Mouse (Mus musculus) midbrain, embryonic 10.5 days (tissue): ENCODE measurements around the gene Itpr1. TPM values are rescaled to one million over a fixed set of nuclear protein-coding genes. Genes with fewer than 3 reads are reported as not detected.

ENCODE experiments used
- DNase-seq: peaks from one replicate; pipeline ENCODE4 v3.0.0-alpha.2; 2017; ENCODE audit warnings: low spot score
- H3K27ac ChIP-seq: fragments of 300-500 bp; sonication (generic); replicated peaks from 2 replicates; pipeline ENCODE4 v1.5.1; 2016; ENCODE audit warnings: mild to moderate bottlenecking
- H3K27me3 ChIP-seq: fragments of 300-500 bp; sonication (generic); 2 replicates; pipeline ENCODE4 v1.6.1; 2016; ENCODE audit warnings: low read depth, mild to moderate bottlenecking; ENCODE audit not compliant: poor library complexity, severe bottlenecking
- H3K36me3 ChIP-seq: fragments of 300-500 bp; sonication (generic); 2 replicates; pipeline ENCODE4 v1.6.1; 2016; ENCODE audit warnings: mild to moderate bottlenecking, moderate library complexity
- H3K4me1 ChIP-seq: fragments of 300-500 bp; sonication (generic); 2 replicates; pipeline ENCODE4 v1.6.1; 2016
- H3K4me3 ChIP-seq: fragments of 300-500 bp; sonication (generic); 2 replicates; pipeline ENCODE4 v1.5.1; 2016; ENCODE audit warnings: mild to moderate bottlenecking, moderate library complexity
- H3K9me3 ChIP-seq: fragments of 300-500 bp; sonication (generic); replicated peaks from 2 replicates; pipeline ENCODE4 v1.6.1; 2016; ENCODE audit warnings: mild to moderate bottlenecking
- WGBS: fragments of 180-500 bp; shearing (Covaris S2); methylation state at CpG from one replicate; pipeline ENCODE4 v1.1.7; 2016; 5-methylcytosine and 5-hydroxymethylcytosine counted together
- polyA plus RNA-seq: library from polyadenylated mRNA; unstranded; fragments of >200 nt; fragmentation: Nextera tagmentation; extraction: Ambion mirVana; gene quantifications from 2 replicates; pipeline ENCODE4 v1.2.1, GENCODE M21; 2016

The Itpr1 gene
- polyA plus RNA-seq, 1 experiment from 2014 or later, result 7.2 TPM

- 56% methylated on average over 3 of the region's 3 CpGs for WGBS
- Histone ChIP-seq H3K27ac (no peak overlapping the region), H3K4me1 (peaks cover 34% of the 10 kb centered on the region), H3K4me3 (no peak overlapping the region), H3K27me3 (peaks cover 28% of the 10 kb centered on the region), H3K36me3 (no peaks in the 10 kb centered on the region), H3K9me3 (no peaks in the 10 kb centered on the region)
- no peak for DNase-seq
Measured at GRCm38 (mm10) chr6:108249918-108250225, 37.0 kb downstream of the Itpr1 start.

DNA sequence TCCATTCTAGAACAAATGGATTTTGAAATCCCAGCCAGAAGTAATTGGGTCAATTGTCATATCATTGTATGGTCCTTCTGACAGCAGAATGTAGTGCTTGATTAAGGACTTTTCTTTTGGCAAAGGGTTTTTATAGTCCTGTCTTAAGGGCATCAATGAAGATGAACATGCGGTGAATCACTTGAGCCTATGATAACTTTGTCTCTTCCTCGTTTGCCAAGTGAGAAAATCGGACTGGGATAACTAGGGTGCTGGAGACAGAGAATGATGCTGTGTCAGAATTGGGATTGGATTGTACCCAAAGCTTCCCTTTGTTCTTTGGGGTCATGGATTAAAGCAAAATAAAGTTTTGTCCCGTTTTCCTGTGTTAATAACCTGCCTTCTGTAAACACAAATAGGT, 37.5 kb downstream of the Itpr1 start:
- no peak overlapping the region for H3K27ac ChIP-seq
- WGBS, result 76% methylated on average over 4 of the region's 4 CpGs
- H3K36me3 ChIP-seq, result no peaks in the 10 kb centered on the region
- H3K27me3 ChIP-seq, result peaks cover 27% of the 10 kb centered on the region
- peaks cover 34% of the 10 kb centered on the region for H3K4me1 ChIP-seq
- DNase-seq, result no peak
- H3K4me3 ChIP-seq, result no peak overlapping the region
- no peaks in the 10 kb centered on the region for H3K9me3 ChIP-seq

DNA sequence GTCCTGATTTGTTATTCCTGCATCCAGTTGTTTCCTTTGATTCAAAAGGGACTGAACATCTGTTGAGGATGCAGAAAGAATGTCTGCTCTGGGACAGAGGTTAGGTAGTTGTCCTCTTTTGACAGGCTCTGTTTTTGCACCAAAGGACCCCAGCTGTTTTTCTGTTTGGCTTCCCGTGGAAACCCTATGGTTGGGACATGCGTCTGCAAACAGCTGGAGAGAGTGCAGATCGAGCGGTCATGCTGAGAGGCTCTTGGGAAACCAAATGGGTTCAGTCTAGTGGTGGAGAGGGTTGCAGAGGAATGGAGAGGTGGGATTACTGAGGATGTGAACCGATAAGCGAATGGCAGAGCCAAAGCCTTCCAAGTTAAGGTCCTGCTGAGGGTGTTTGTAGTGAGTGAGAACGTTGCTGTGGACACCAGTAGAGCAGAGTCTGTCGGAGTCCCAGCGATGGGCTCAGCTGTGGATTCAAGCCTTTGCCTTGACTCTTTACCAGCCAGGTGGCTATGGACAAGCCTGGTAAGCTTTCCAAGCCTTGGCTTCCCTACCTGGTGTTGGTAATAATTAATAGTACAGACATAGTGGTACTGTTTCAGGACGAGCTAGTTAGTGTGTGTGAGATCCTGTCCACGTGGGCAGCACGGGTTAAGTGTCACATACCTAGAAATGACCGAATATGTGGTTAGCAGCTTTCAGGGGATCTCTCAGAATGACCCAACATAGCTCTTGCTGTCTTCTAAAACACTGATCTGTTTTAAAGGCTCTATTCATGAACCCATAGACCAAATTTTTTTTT, 39.9 kb downstream of the Itpr1 start:
- Histone ChIP-seq H3K4me1 (peaks cover 33% of the 10 kb centered on the region), H3K9me3 (no peaks in the 10 kb centered on the region), H3K27me3 (peaks cover 4% of the 10 kb centered on the region), H3K4me3 (no peak overlapping the region), H3K27ac (no peak overlapping the region), H3K36me3 (no peaks in the 10 kb centered on the region)
- no peak for DNase-seq
- WGBS, result 79% methylated on average over 13 of the region's 13 CpGs

DNA sequence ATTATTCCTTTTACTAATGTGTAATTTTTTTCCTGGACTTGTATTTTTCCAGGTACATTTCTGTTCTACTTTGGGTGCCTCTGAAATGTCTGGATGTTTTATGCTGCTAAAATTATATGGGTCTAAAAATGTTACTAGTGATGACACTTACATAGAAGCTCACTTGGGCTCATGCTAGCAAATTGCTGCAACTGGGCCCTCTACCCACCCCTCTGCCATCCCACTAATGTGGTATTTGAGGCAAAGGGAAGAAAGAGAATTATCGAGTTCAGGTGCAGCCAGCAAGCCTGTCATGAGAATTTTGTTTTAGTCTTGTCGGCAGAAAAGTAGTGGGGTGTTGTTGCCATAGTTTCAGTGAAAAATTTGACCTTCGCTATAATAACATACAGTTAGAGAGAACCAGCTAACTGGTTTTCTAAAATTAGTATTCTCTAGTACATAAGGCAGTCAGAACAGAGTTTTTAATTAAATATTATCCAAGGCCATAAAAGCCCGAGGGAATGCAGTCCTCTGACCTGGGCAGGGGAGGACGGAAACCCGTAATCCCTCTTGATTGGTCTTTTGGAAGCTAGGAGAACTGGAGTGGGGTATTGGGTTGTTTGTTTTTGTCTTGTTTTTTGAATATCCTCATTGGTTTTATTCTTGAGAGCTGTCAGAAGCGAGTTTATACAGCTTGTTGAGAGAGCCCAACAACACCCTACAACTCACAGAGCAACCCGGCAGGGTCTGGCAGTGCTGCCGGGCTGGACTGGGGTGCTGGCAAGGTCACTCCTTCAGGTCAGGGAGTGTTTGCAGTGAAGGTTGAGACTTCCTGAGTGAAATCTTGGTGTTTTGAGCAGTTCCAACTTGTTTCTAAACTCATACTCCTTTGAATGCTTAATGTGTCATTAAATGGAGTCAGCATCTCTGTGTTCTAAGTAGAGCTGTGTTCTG, 41.5 kb downstream of the Itpr1 start:
- Histone ChIP-seq H3K4me3 (no peak overlapping the region), H3K9me3 (no peaks in the 10 kb centered on the region), H3K27me3 (no peaks in the 10 kb centered on the region; the same call in 1 of the 2 replicates), H3K27ac (no peak overlapping the region), H3K4me1 (peaks cover 30% of the 10 kb centered on the region), H3K36me3 (no peaks in the 10 kb centered on the region)
- no peak for DNase-seq
- 77% methylated on average over 9 of the region's 9 CpGs for WGBS

DNA sequence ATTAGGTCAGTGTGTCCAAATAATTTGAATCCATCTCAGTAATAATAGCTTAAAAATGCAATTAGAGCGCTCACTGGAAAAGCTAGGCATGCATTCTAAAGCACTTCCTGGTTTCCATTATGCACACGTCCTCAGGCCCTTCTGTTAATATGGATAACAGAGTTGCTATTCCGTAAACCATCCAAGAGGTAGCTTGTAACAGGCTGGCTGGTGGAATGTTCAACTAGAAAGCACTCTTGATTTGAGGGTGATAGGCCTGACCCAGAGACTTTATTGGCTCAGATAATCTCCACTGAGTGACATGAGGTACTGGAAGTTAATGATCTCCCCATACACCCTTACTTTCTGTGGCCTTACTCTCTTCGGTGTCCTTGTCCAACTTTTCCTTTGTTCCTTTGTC, 43.0 kb downstream of the Itpr1 start:
- H3K9me3 ChIP-seq, result no peaks in the 10 kb centered on the region
- no peaks in the 10 kb centered on the region for H3K27me3 ChIP-seq
- no peak for DNase-seq
- H3K4me1 ChIP-seq, result peaks cover 32% of the 10 kb centered on the region
- no peak overlapping the region for H3K4me3 ChIP-seq
- H3K27ac ChIP-seq, result no peak overlapping the region
- no peaks in the 10 kb centered on the region for H3K36me3 ChIP-seq
- WGBS, result 84% methylated on average over 4 of the region's 4 CpGs

GRCm38 (mm10) chr6:108257225-108257624, 44.3 kb downstream of the Itpr1 start:
- WGBS, result 70% methylated on average over 3 of the region's 3 CpGs
- H3K4me1 ChIP-seq, result peaks cover 32% of the 10 kb centered on the region
- H3K27me3 ChIP-seq, result no peaks in the 10 kb centered on the region
- no peaks in the 10 kb centered on the region for H3K9me3 ChIP-seq
- H3K36me3 ChIP-seq, result no peaks in the 10 kb centered on the region
- DNase-seq, result no peak
- no peak overlapping the region for H3K27ac ChIP-seq
- no peak overlapping the region for H3K4me3 ChIP-seq

- no peaks in the 10 kb centered on the region for H3K27me3 ChIP-seq
- WGBS, result 37% methylated on average over 2 of the region's 2 CpGs
- H3K4me1 ChIP-seq, result peaks cover 32% of the 10 kb centered on the region
- H3K36me3 ChIP-seq, result no peaks in the 10 kb centered on the region
- H3K27ac ChIP-seq, result no peak overlapping the region
- H3K4me3 ChIP-seq, result no peak overlapping the region
- no peaks in the 10 kb centered on the region for H3K9me3 ChIP-seq
- DNase-seq, result no peak
Measured at GRCm38 (mm10) chr6:108258631-108259030, 45.7 kb downstream of the Itpr1 start.

DNA sequence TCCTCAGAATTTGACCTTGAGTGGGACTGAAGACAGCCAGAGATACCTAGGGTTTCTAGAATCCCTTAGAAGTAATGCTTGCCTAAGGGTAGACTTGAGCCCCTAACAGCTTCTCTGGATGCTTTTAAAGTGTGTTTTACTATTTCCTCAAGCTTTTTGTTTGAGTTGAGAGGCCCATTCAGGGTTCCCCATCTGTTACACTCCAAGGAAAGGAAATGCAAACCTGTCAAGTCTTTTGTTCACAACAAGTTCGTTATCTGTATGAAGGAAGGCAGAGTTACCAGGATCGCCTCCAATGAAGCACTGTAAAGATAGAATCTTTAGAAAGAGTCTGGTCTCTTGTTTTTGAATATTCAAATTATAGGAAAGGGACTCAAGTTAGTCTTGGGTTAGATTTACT, 46.8 kb downstream of the Itpr1 start:
- Histone ChIP-seq H3K27ac (no peak overlapping the region), H3K27me3 (no peaks in the 10 kb centered on the region), H3K9me3 (no peaks in the 10 kb centered on the region), H3K36me3 (no peaks in the 10 kb centered on the region), H3K4me1 (peaks cover 29% of the 10 kb centered on the region), H3K4me3 (no peak overlapping the region)
- WGBS, result 33% methylated on average over 2 of the region's 2 CpGs
- DNase-seq, result no peak

GRCm38 (mm10) chr6:108261506-108261905, 48.6 kb downstream of the Itpr1 start:
- WGBS, result 92% methylated on average over 3 of the region's 3 CpGs
- H3K4me3 ChIP-seq, result no peak overlapping the region

DNA sequence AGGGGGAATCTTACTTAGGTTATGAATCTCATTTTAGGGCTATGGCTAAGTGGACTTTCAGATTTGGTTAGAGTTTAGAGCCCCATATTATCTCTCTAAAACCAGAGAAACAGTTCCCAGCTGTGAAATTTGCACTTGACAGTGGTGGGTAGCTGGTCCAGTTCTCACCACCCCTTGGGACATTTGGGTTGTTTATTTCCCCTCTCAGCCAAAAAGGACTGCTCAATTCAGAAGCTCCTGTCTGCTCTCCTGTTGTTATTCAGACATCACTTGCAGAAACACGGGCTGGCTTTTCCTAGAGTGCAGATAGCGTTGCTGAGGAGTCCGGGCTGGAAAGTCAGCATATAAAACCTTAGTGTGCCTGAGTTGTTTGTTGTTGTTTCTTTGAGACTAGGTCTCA, 51.3 kb downstream of the Itpr1 start:
- H3K9me3 ChIP-seq, result no peaks in the 10 kb centered on the region
- peaks cover 16% of the 10 kb centered on the region for H3K4me1 ChIP-seq
- H3K36me3 ChIP-seq, result no peaks in the 10 kb centered on the region
- no peak for DNase-seq
- no peak overlapping the region for H3K27ac ChIP-seq
- H3K4me3 ChIP-seq, result no peak overlapping the region
- no peaks in the 10 kb centered on the region for H3K27me3 ChIP-seq
- WGBS, result 91% methylated on average over 3 of the region's 3 CpGs

More at GRCm38 (mm10) chr6:108261506-108261905, 48.6 kb downstream of the Itpr1 start:
- DNase-seq, result no peak
- no peaks in the 10 kb centered on the region for H3K36me3 ChIP-seq
- H3K27me3 ChIP-seq, result no peaks in the 10 kb centered on the region
- H3K9me3 ChIP-seq, result no peaks in the 10 kb centered on the region
- H3K4me1 ChIP-seq, result peaks cover 27% of the 10 kb centered on the region
- no peak overlapping the region for H3K27ac ChIP-seq

DNA sequence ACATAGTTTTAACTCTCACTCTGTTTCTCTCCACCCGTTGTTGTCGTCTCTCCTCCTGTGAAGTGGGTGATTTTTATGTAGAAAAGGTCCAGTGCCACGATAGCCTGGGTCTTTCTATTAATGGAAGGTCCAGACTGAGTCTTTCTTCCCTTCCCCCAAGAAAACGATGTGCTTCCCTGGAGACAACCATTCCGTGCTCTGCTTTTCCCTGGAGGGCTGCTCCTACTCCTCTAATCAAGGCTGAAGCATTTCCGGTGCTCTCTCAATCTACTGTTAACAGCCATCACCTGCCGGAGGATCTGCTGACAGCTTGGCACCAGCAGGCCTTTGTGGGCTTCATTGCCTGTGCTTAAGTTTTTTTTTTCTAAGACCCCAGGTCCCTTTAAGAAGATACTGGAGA, 60.6 kb downstream of the Itpr1 start:
- WGBS, result 90% methylated on average over 7 of the region's 7 CpGs
- Histone ChIP-seq H3K36me3 (no peaks in the 10 kb centered on the region), H3K27ac (no peak overlapping the region), H3K4me1 (0 out of 2 replicates have a peak, but pooled peaks cover 5% of the 10 kb centered on the region), H3K9me3 (no peaks in the 10 kb centered on the region), H3K27me3 (no peaks in the 10 kb centered on the region), H3K4me3 (no peak overlapping the region)
- DNase-seq, result no peak

DNA sequence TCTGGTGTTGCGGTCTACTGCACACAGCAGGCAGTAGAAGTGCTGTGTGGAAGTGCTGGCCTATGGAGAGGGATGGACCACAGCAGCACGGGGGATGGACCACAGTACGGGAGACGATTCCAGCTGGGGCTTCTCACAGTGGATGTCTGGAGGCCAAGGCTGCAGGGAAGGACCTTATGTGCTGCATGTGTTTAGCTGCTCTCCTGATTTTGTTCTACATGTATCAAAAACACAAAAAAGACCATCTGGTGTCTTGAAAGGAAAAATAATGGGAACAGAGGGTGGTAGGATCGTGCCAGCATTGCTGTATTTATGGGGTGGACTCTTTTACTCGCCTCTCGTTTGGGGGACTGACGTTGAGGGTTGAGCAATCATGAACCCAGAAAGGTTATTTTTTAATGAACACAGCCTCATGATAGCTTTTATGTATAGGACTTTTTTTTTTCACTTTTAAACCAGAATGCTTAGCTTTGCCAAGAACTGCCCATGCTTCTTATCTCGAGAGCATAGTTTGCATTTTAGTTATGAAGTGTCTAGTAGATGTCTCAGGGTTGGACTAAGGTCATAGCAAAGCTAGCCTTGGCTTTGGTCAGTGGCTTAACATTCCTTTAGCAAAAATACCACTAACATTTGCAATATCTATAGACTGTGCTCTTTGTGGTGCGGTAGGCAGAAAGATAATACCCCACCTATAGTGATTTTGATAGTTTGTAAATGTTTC, 61.6 kb downstream of the Itpr1 start:
- no peak for DNase-seq
- WGBS, result 85% methylated on average over 10 of the region's 10 CpGs
- Histone ChIP-seq H3K9me3 (no peaks in the 10 kb centered on the region), H3K4me1 (0 out of 2 replicates have a peak, but pooled peaks cover 5% of the 10 kb centered on the region), H3K27ac (no peak overlapping the region), H3K27me3 (no peaks in the 10 kb centered on the region), H3K4me3 (no peak overlapping the region), H3K36me3 (no peaks in the 10 kb centered on the region)
